Mouse (Mus musculus) small intestine, adult 2 months (tissue): ENCODE results near the gene Aven.

Experiments used
- CTCF ChIP-seq: fragments of 200-500 bp; IDR thresholded peaks from 2 replicates; pipeline ENCODE4 v1.5.1; 2012; ENCODE audit warnings: low read depth, mild to moderate bottlenecking, control low read depth, inconsistent platforms, low read length, moderate library complexity, mixed read lengths; ENCODE audit not compliant: insufficient replicate concordance, insufficient read length; ENCODE audit errors: extremely low read depth
- POLR2A ChIP-seq: fragments of 200-500 bp; IDR thresholded peaks from 2 replicates; pipeline ENCODE4 v1.6.1; 2012; ENCODE audit warnings: low read depth, mild to moderate bottlenecking, control low read depth, inconsistent platforms, low read length, moderate library complexity

DNA sequence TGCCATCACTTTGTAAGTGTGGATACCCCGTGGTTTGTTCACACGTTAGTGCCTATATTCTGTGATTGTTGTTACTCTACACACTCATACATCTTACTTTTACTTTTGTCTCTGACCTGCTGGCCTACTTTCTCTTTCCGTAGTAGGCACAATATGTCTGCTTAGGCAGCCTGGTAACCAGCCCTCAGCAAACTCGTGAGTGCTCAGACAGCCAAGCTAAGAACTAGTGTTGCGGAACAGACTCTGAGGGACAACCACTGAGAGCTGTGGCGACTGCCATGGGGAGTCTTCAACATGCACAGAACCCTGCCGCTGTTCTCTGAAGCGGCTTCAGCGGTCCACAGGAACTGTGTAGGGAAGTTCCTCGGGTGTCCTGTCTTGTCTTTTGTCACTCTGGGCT, 107.5 kb downstream of the Aven start:
- TF ChIP-seq POLR2A (no peak), CTCF (no peak)
